Mouse (Mus musculus): ENCODE measurements around the gene Rnasel.

DNA sequence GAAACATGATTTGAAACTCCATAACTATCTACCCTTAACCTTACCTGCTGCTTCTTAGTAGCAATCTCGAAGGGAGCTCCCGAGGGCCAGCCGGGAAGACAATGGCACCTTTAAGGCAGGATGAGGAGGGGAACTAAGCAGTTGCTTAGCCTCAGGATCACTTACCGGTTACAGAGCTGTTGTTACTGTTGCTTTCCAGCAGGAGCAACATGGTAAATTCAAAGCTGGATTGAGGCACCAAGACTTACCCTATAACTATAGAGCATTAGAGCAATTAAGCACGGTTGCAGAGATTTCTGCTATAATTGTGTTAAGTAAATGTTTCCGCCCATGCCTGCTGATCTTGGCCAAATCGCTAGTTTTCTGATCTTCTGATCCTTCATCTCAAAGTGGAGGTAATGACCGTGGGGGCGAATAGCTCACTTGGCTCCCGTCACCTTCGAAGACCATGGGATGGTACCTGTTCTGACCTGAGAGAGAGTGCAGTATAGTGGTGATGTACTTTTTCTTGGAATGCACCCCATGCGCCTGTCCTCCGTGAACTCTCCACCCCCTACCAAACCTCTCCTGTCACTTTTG lies 9.7 kb upstream of the Rnasel start:
- TF ChIP-seq POLR2A (IDR thresholded peaks at IDR 0.05; ENCODE audit: control insufficient read depth, low read depth, low read length) = no peak
- no peak for TF ChIP-seq CTCF (IDR thresholded peaks at IDR 0.05; ENCODE audit: control insufficient read depth, insufficient read depth, insufficient replicate concordance, low read depth, low read length)

All from testis, adult 2 months (tissue).